ENCODE assay signal across 22 mouse cellular contexts in genomic region chr8:3191006-3191405, GRCm38 (mm10).
DNase-seq lines count a peak whose midpoint lies in the region; ATAC-seq and TF ChIP-seq lines count a peak whose summit lies in the region.
"Had no signal": no experiment of that assay in that cellular context is flagged by ENCODE, and none has a peak within 500 bp of the region (broad histone marks: within the 10 kb centered on the region; RNA-seq: fewer than 3 reads in every experiment).

No protein-coding gene starts in this region.

- no peak overlapping the region for H3K27ac ChIP-seq in kidney, adult 2 months (ENCODE audit: insufficient read depth, low read depth, low read length)
- H3K27ac ChIP-seq in kidney, embryonic 15.5 days, result no peak overlapping the region
- H3K27ac ChIP-seq in kidney, embryonic 16.5 days (ENCODE audit: low read length), result no peak overlapping the region

- no peak overlapping the region for H3K9ac ChIP-seq in kidney, embryonic 15.5 days
- no peak overlapping the region for H3K9ac ChIP-seq in kidney, embryonic 16.5 days (replicated peaks; ENCODE audit: low read length)

- DNase-seq in kidney, adult 11 months, result peak; percentile 15
- DNase-seq in kidney, postnatal 4 days, result no peak
- peak; percentile 71 for DNase-seq in kidney, adult 2 months
- DNase-seq in kidney, postnatal 25 days, result no peak
- DNase-seq in kidney, adult 9 months, result peak; percentile 74
- DNase-seq in kidney, postnatal 14 days, result no peak
- DNase-seq: adrenal gland, adult 2 months; adrenal gland, adult 8-10 months; adrenal gland, postnatal 10 days; adrenal gland, postnatal 14 days; adrenal gland, postnatal 25 days; adrenal gland, postnatal 36 days; B cell, adult 2 months; cerebellum, adult 11 months; cerebellum, adult 11-12 months had no signal

- 0 out of 2 replicates have a peak, but pooled peaks cover 4% of the 10 kb centered on the region for H3K9me3 ChIP-seq in kidney, embryonic 15.5 days (replicated peaks)
- H3K9me3 ChIP-seq in kidney, embryonic 16.5 days (ENCODE audit: low read length), result no peaks in the 10 kb centered on the region

- ATAC-seq in kidney, embryonic 15.5 days (replicated peaks; ENCODE audit: low FRiP score), result no peak
- ATAC-seq in kidney, embryonic 16.5 days (ENCODE audit: low FRiP score, low TSS enrichment), result 0 out of 2 replicates have a peak, but pooled peaks have one; percentile 35
- ATAC-seq: activated CD4-positive, CD25-positive, alpha-beta regulatory T cell, adult 4 months; CD4-positive, CD25-positive, alpha-beta regulatory T cell, adult 4 months; Patski had no signal

- no peak overlapping the region for H3K4me3 ChIP-seq in kidney, adult 2 months (ENCODE audit: insufficient read depth, low read depth, low read length)
- no peak overlapping the region for H3K4me3 ChIP-seq in kidney, embryonic 15.5 days (replicated peaks)
- no peak overlapping the region for H3K4me3 ChIP-seq in kidney, embryonic 16.5 days (ENCODE audit: low read length)

- H3K4me2 ChIP-seq in kidney, embryonic 15.5 days, result no peak overlapping the region
- H3K4me2 ChIP-seq in kidney, embryonic 16.5 days (replicated peaks; ENCODE audit: low read depth, low read length), result no peak overlapping the region

- no peak for TF ChIP-seq POLR2A in kidney, adult 2 months (IDR thresholded peaks at IDR 0.05; ENCODE audit: low read depth, low read length)

- peaks cover 23% of the 10 kb centered on the region for H3K36me3 ChIP-seq in kidney, adult 2 months (ENCODE audit: control insufficient read depth, insufficient read depth, low read length)
- H3K36me3 ChIP-seq in kidney, embryonic 15.5 days, result peaks cover 92% of the 10 kb centered on the region
- peaks cover 70% of the 10 kb centered on the region for H3K36me3 ChIP-seq in kidney, embryonic 16.5 days (ENCODE audit: insufficient read depth, low read length)
- H3K36me3 ChIP-seq: G1E had no signal

- H3K4me1 ChIP-seq in kidney, adult 2 months (ENCODE audit: control insufficient read depth, insufficient read depth, low read length), result no peaks in the 10 kb centered on the region; the same call in 1 of the 2 replicates
- H3K4me1 ChIP-seq in kidney, embryonic 15.5 days, result no peaks in the 10 kb centered on the region
- no peaks in the 10 kb centered on the region for H3K4me1 ChIP-seq in kidney, embryonic 16.5 days (ENCODE audit: insufficient read depth, low read length)

- no peak for TF ChIP-seq CTCF in kidney, adult 2 months (conservative IDR thresholded peaks at IDR 0.05; ENCODE audit: insufficient read depth, insufficient read length, low read depth, low read length)

- H3K27me3 ChIP-seq in kidney, adult 2 months (replicated peaks; ENCODE audit: control insufficient read depth, insufficient read depth, low read length), result no peaks in the 10 kb centered on the region
- no peaks in the 10 kb centered on the region for H3K27me3 ChIP-seq in kidney, embryonic 15.5 days
- H3K27me3 ChIP-seq in kidney, embryonic 16.5 days (ENCODE audit: insufficient read depth, low read length), result no peaks in the 10 kb centered on the region
- H3K27me3 ChIP-seq: CH12.LX, Patski had no signal

Comparison
In these comparisons a context has a peak if more than half of its experiments do, and no peak if none do; other contexts are left out.
1. DNase-seq: peak in kidney, adult 11 months (single experiment), kidney, adult 2 months (single experiment) and kidney, adult 9 months (single experiment); none in kidney, postnatal 4 days (0 of 2), kidney, postnatal 25 days (0 of 2) and kidney, postnatal 14 days (single experiment).